Mouse (Mus musculus): ENCODE results near the gene Lifr. TPM values are rescaled to one million over a fixed set of nuclear protein-coding genes. Genes with fewer than 3 reads are reported as not detected.
A peak's percentile ranks its signal among the peaks of the same experiment; 100 is the strongest.

Gene Lifr
- total and polyA plus RNA-seq, 2 experiments from 2014 or later = 14.9 to 24.0 TPM

- TF ChIP-seq EP300 (IDR thresholded peaks at IDR 0.05; ENCODE audit: low read depth) (no peak), CTCF (IDR thresholded peaks at IDR 0.05; ENCODE audit: low read depth) (no peak)
- Histone ChIP-seq H3K4me1 (ENCODE audit: control insufficient read depth, insufficient read depth) (peaks cover 29% of the 10 kb centered on the region), H3K9me3 (replicated peaks; ENCODE audit: control insufficient read depth, low read length) (no peaks in the 10 kb centered on the region), H3K27ac (ENCODE audit: low read depth) (peak overlapping the region; percentile 93), H3K4me3 (ENCODE audit: low read depth, low read length) (no peak overlapping the region), H3K36me3 (replicated peaks; ENCODE audit: control insufficient read depth, insufficient read depth, low read length) (no peaks in the 10 kb centered on the region), H3K27me3 (ENCODE audit: control insufficient read depth, insufficient read depth, low read length) (no peaks in the 10 kb centered on the region), H3K9ac (replicated peaks; ENCODE audit: low read depth, low read length) (0 out of 2 replicates have a peak overlapping the region, but pooled peaks have one; percentile 36), H3K4me2 (ENCODE audit: low read depth, low read length) (peak overlapping the region; percentile 42)
- WGBS = 40% methylated on average over 12 of the region's 12 CpGs
- ATAC-seq (ENCODE audit: insufficient read depth, low read depth) (peak; percentile 9; the same call in 1 of the 2 replicates), DNase-seq (ENCODE audit: low spot score) (peak; percentile 21)
Observed at GRCm38 (mm10) chr15:7224151-7224775, 133.8 kb downstream of the Lifr start.

DNA sequence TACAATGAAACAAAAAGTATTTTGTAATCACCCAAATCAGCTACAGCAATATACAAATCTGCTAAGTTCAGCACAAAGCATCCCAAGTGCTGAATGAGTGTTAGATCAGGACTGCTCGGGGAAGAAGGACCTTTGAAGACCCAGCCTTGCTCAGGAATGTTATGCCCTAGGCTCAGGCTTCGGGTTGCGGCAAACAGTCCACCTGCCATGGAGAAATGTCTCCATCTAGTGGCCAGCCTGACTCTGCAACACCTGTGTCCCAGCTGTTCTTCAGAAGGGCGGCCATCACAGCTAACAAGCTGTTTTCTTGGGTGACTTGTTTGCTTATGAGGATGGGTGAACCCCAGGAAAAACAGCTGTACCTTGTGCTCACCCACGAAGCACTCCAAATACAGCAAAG is 135.8 kb downstream of the Lifr start:
- Histone ChIP-seq H3K4me1 (ENCODE audit: control insufficient read depth, insufficient read depth) (peaks cover 23% of the 10 kb centered on the region), H3K27me3 (ENCODE audit: control insufficient read depth, insufficient read depth, low read length) (no peaks in the 10 kb centered on the region), H3K27ac (ENCODE audit: low read depth) (no peak overlapping the region), H3K36me3 (replicated peaks; ENCODE audit: control insufficient read depth, insufficient read depth, low read length) (no peaks in the 10 kb centered on the region), H3K9ac (replicated peaks; ENCODE audit: low read depth, low read length) (no peak overlapping the region), H3K4me2 (ENCODE audit: low read depth, low read length) (no peak overlapping the region), H3K9me3 (replicated peaks; ENCODE audit: control insufficient read depth, low read length) (no peaks in the 10 kb centered on the region), H3K4me3 (ENCODE audit: low read depth, low read length) (no peak overlapping the region)
- TF ChIP-seq CTCF (IDR thresholded peaks at IDR 0.05; ENCODE audit: low read depth) (peak; percentile 100), EP300 (IDR thresholded peaks at IDR 0.05; ENCODE audit: low read depth) (no peak)
- DNase-seq (ENCODE audit: low spot score) = peak; percentile 89
- ATAC-seq (ENCODE audit: insufficient read depth, low read depth) = peak; percentile 49
- WGBS = 3% methylated on average over 5 of the region's 5 CpGs

- Histone ChIP-seq H3K9me3 (replicated peaks; ENCODE audit: control insufficient read depth, low read length) (no peaks in the 10 kb centered on the region), H3K9ac (replicated peaks; ENCODE audit: low read depth, low read length) (no peak overlapping the region), H3K4me1 (ENCODE audit: control insufficient read depth, insufficient read depth) (no peaks in the 10 kb centered on the region), H3K27ac (ENCODE audit: low read depth) (no peak overlapping the region), H3K4me3 (ENCODE audit: low read depth, low read length) (no peak overlapping the region), H3K4me2 (ENCODE audit: low read depth, low read length) (no peak overlapping the region), H3K27me3 (ENCODE audit: control insufficient read depth, insufficient read depth, low read length) (no peaks in the 10 kb centered on the region), H3K36me3 (replicated peaks; ENCODE audit: control insufficient read depth, insufficient read depth, low read length) (no peaks in the 10 kb centered on the region)
- DNase-seq (ENCODE audit: low spot score) (no peak), ATAC-seq (ENCODE audit: insufficient read depth, low read depth) (no peak)
- TF ChIP-seq CTCF (IDR thresholded peaks at IDR 0.05; ENCODE audit: low read depth) = no peak
- TF ChIP-seq EP300 (IDR thresholded peaks at IDR 0.05; ENCODE audit: low read depth) = no peak
- 78% methylated on average over 13 of the region's 13 CpGs for WGBS
Observed at GRCm38 (mm10) chr15:7233393-7234090, 143.1 kb downstream of the Lifr start.

- Histone ChIP-seq H3K9ac (replicated peaks; ENCODE audit: low read depth, low read length) (no peak overlapping the region), H3K27ac (ENCODE audit: low read depth) (no peak overlapping the region), H3K4me1 (ENCODE audit: control insufficient read depth, insufficient read depth) (no peaks in the 10 kb centered on the region), H3K36me3 (replicated peaks; ENCODE audit: control insufficient read depth, insufficient read depth, low read length) (no peaks in the 10 kb centered on the region), H3K27me3 (ENCODE audit: control insufficient read depth, insufficient read depth, low read length) (no peaks in the 10 kb centered on the region), H3K4me3 (ENCODE audit: low read depth, low read length) (no peak overlapping the region), H3K9me3 (replicated peaks; ENCODE audit: control insufficient read depth, low read length) (no peaks in the 10 kb centered on the region), H3K4me2 (ENCODE audit: low read depth, low read length) (no peak overlapping the region)
- DNase-seq (ENCODE audit: low spot score) = no peak
- TF ChIP-seq CTCF (IDR thresholded peaks at IDR 0.05; ENCODE audit: low read depth) (no peak), EP300 (IDR thresholded peaks at IDR 0.05; ENCODE audit: low read depth) (no peak)
- no peak for ATAC-seq (ENCODE audit: insufficient read depth, low read depth)
- 93% methylated on average over 11 of the region's 11 CpGs for WGBS
Observed at GRCm38 (mm10) chr15:7239904-7240303, 149.5 kb downstream of the Lifr start.

DNA sequence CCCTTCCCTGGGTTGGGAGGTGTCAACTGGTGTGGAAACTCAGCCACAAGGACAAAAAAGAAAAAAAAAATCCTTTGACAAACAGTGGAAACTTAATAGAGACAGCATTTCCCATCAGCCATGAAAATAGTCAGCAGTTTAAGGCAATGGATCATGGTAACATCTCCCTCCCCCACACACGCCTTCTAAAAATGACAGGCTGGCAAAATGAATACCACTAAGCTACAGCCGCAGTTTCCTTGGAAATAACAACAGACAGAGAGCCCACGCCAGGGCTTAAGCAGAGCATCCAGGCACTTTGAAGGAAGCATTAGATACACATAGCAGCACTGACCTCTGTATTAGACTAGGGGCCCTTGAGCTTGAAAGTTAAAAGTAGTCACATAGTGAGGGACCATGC is 150.5 kb downstream of the Lifr start:
- ATAC-seq (ENCODE audit: insufficient read depth, low read depth) = no peak
- H3K9ac ChIP-seq (replicated peaks; ENCODE audit: low read depth, low read length) = no peak overlapping the region
- H3K27me3 ChIP-seq (ENCODE audit: control insufficient read depth, insufficient read depth, low read length) = no peaks in the 10 kb centered on the region
- DNase-seq (ENCODE audit: low spot score) = no peak
- TF ChIP-seq EP300 (IDR thresholded peaks at IDR 0.05; ENCODE audit: low read depth) (no peak), CTCF (IDR thresholded peaks at IDR 0.05; ENCODE audit: low read depth) (no peak)
- no peak overlapping the region for H3K4me2 ChIP-seq (ENCODE audit: low read depth, low read length)
- WGBS = 74% methylated on average over 3 of the region's 3 CpGs
- H3K4me3 ChIP-seq (ENCODE audit: low read depth, low read length) = no peak overlapping the region
- H3K36me3 ChIP-seq (replicated peaks; ENCODE audit: control insufficient read depth, insufficient read depth, low read length) = no peaks in the 10 kb centered on the region
- H3K27ac ChIP-seq (ENCODE audit: low read depth) = no peak overlapping the region
- no peaks in the 10 kb centered on the region for H3K4me1 ChIP-seq (ENCODE audit: control insufficient read depth, insufficient read depth)
- H3K9me3 ChIP-seq (replicated peaks; ENCODE audit: control insufficient read depth, low read length) = no peaks in the 10 kb centered on the region
